Mouse (Mus musculus) G1E (cell line): ENCODE results near the gene Pla2g1b.

Source experiments
- CTCF ChIP-seq: IDR thresholded peaks from 2 replicates; pipeline ENCODE4 v1.5.1; 2012; ENCODE audit warnings: low read depth, low read length, inconsistent platforms, mixed read lengths
- GATA1 ChIP-seq: IDR thresholded peaks from 2 replicates; pipeline ENCODE4 v1.6.1; 2012; ENCODE audit warnings: borderline replicate concordance, low read length, inconsistent platforms, mixed read lengths
- TAL1 ChIP-seq: conservative IDR thresholded peaks from 2 replicates; pipeline ENCODE4 v1.6.1; 2012; ENCODE audit warnings: low read depth, low read length, inconsistent platforms, mixed read lengths

- no peak for TF ChIP-seq CTCF
- no peak for TF ChIP-seq TAL1
- TF ChIP-seq GATA1: no peak
These were observed 18.9 kb downstream of the Pla2g1b start for GRCm38 (mm10) chr5:115484996-115485395.
